Mouse (Mus musculus): ENCODE data around the gene Znhit6. TPM values are rescaled to one million over a fixed set of nuclear protein-coding genes. Genes with fewer than 3 reads are reported as not detected.
A peak's percentile ranks its signal among the peaks of the same experiment; 100 is the strongest.

Znhit6 gene
- polyA plus RNA-seq, 1 experiment from 2014 or later, result 35.3 TPM

DNA sequence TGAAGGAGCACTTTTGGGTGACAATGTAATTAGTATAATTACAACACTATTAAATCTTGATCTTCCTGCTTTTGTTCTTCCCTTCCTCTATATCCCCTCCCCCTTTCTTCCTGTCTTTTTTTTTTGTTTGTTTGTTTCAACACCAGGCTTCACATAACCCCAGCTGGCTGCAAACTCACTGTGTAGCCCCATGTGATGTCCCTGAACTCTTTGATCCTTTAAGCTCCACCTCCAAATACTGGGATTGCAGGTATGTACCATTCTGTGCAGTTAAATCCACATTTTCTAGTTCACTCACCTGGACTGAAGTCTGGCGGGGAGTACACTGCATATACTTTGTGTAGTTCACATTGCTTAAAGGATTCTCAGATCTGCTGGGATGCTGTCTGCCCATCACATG is 50.1 kb downstream of the Znhit6 start:
- no peak for ATAC-seq (ENCODE audit: insufficient number of reproducible peaks, low FRiP score, low TSS enrichment, low read depth)
- 92% methylated on average over 1 of the region's 1 CpGs for WGBS

DNA sequence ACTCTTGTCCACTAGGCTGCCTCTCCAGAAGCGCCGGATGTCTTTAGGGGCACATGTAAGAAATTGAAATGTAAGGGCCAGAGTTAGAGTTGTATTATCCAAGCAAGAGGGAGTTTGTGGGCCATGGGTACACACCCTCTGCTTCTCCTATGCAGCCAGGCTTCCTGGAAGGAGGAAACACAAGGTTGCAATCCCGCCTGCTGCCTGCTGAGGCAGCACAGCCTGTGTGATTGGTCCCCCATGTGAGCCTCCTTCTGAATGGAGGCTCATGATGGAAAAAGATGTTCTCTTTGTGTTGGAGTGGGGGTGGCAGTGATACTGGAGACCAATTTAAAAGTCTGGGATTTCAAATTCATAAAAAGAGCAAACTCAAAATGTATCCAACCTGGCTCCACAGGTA is 51.8 kb downstream of the Znhit6 start:
- 80% methylated on average over 3 of the region's 3 CpGs for WGBS
- no peak overlapping the region for H3K27ac ChIP-seq (replicated peaks)

More for the DNA sequence above, 50.1 kb downstream of the Znhit6 start:
- Histone ChIP-seq H3K9me3 (replicated peaks) (no peaks in the 10 kb centered on the region), H3K4me2 (replicated peaks) (no peak overlapping the region), H3K27me3 (no peaks in the 10 kb centered on the region), H3K4me1 (peaks cover 11% of the 10 kb centered on the region), H3K27ac (replicated peaks) (no peak overlapping the region), H3K4me3 (replicated peaks) (no peak overlapping the region), H3K9ac (no peak overlapping the region), H3K36me3 (no peaks in the 10 kb centered on the region)

DNA sequence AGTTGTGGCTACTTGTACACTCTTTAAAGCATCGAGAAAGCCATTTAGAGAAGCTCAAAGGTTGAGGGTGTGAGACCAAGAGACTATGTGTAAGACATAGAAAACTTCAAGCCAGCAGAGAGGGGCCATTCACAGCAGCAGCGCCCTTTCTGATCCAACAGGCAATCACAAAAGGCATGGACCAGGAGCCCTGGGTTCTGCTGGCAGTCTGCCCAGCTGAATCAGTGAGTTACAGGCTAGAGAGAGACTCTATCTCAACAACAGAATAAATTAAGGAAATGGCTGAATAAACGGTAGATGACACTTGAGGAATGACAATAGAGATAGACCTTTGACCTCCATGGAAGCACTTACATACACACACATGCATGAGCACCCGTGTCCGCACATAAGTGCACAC is 52.6 kb downstream of the Znhit6 start:
- Histone ChIP-seq H3K27ac (replicated peaks) (no peak overlapping the region), H3K27me3 (no peaks in the 10 kb centered on the region), H3K9ac (no peak overlapping the region), H3K4me3 (replicated peaks) (no peak overlapping the region), H3K4me1 (peaks cover 20% of the 10 kb centered on the region), H3K36me3 (no peaks in the 10 kb centered on the region), H3K4me2 (replicated peaks) (no peak overlapping the region), H3K9me3 (replicated peaks) (no peaks in the 10 kb centered on the region)
- WGBS, result 80% methylated on average over 5 of the region's 5 CpGs
- no peak for ATAC-seq (ENCODE audit: insufficient number of reproducible peaks, low FRiP score, low TSS enrichment, low read depth)

More for the DNA sequence above, 51.8 kb downstream of the Znhit6 start:
- peaks cover 14% of the 10 kb centered on the region for H3K4me1 ChIP-seq
- no peak for ATAC-seq (ENCODE audit: insufficient number of reproducible peaks, low FRiP score, low TSS enrichment, low read depth)
- no peak overlapping the region for H3K4me3 ChIP-seq (replicated peaks)
- H3K36me3 ChIP-seq, result no peaks in the 10 kb centered on the region
- H3K27me3 ChIP-seq, result no peaks in the 10 kb centered on the region
- H3K9ac ChIP-seq, result no peak overlapping the region
- no peaks in the 10 kb centered on the region for H3K9me3 ChIP-seq (replicated peaks)
- no peak overlapping the region for H3K4me2 ChIP-seq (replicated peaks)

DNA sequence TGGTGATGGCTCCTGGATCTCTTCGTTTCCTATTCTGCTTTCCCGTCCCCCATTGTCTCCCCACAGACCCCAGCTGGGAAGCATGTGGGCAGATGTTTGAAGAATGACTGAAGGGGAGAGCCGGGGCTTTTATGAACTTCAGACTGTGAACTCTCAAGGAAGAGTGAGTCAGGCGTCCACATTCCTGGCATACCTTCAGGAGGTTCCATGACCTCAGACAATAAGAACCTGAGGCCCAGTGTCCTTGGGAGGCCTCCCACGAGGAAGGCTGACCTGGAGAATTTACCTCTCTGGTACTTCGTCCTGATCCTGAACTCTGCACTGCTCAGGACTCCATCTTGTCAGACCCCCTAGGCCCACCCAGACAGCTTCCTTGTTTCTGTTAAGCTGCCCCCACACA is 56.9 kb downstream of the Znhit6 start:
- Histone ChIP-seq H3K27me3 (no peaks in the 10 kb centered on the region), H3K27ac (replicated peaks) (no peak overlapping the region), H3K36me3 (no peaks in the 10 kb centered on the region), H3K9me3 (replicated peaks) (no peaks in the 10 kb centered on the region), H3K4me1 (peaks cover 9% of the 10 kb centered on the region), H3K4me3 (replicated peaks) (no peak overlapping the region), H3K4me2 (replicated peaks) (no peak overlapping the region), H3K9ac (no peak overlapping the region)
- 0 out of 2 replicates have a peak, but pooled peaks have one; percentile 8 for ATAC-seq (ENCODE audit: insufficient number of reproducible peaks, low FRiP score, low TSS enrichment, low read depth)
- 23% methylated on average over 6 of the region's 6 CpGs for WGBS

DNA sequence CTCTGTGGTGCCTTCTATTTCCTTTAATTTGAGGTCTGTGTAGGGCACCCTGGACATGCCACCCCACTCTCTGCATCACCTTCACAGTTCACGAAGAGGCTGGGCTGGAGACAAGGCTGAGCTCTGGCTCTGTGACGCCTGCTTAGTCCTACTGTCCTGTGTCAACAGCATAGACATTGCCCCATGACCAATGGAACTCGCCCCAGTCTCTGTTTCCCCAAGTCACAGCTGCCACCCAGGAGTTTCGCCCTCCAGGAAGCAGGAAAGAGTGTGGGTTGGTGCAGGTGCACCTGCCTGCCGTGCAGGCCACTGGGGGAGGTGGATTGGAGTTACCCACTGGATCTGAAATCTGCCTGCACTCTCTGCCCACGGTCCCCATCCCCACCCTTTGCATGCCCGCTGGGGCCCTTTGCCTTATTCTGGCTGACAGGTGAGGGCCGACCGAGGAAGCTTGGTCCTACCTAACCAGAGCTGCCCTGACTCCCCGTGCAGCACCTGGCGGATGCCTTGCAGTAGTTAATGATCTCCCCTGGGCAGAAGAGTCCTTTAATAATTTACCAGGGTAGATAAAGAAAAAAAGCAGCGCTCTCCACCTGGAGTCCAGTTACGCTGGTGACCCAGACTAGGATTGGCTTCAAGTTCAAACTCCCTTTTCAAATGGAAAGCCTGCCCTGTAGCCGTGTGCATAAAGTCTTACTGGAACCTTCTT is 58.2 kb downstream of the Znhit6 start:
- H3K4me1 ChIP-seq, result peaks cover 9% of the 10 kb centered on the region
- no peak overlapping the region for H3K9ac ChIP-seq
- no peak overlapping the region for H3K4me3 ChIP-seq (replicated peaks)
- WGBS, result 75% methylated on average over 14 of the region's 14 CpGs
- ATAC-seq (ENCODE audit: insufficient number of reproducible peaks, low FRiP score, low TSS enrichment, low read depth), result no peak
- H3K4me2 ChIP-seq (replicated peaks), result no peak overlapping the region
- no peak overlapping the region for H3K27ac ChIP-seq (replicated peaks)
- no peaks in the 10 kb centered on the region for H3K36me3 ChIP-seq
- H3K27me3 ChIP-seq, result no peaks in the 10 kb centered on the region
- no peaks in the 10 kb centered on the region for H3K9me3 ChIP-seq (replicated peaks)

DNA sequence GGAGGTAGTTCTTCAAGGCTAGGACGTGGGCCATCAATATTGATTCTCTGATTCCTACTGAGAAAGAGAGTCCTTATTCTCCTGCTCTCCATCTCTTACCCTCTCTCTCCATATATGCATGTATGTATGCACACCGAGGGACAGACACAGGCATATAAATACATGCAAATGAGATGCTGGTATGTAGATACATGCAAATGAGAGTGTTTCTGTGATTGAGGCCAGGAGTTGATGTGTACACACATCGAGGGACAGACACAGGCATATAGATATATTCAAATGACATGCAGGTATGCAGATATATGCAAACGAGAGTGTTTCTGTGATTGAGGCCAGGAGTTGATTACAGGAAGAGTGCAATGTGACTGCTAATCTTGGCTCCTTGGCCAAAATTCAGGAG is 64.2 kb downstream of the Znhit6 start:
- H3K4me3 ChIP-seq (replicated peaks), result no peak overlapping the region
- no peak overlapping the region for H3K9ac ChIP-seq
- H3K27me3 ChIP-seq, result no peaks in the 10 kb centered on the region
- 77% methylated on average over 4 of the region's 4 CpGs for WGBS
- no peaks in the 10 kb centered on the region; the same call in 1 of the 2 replicates for H3K4me1 ChIP-seq
- H3K9me3 ChIP-seq (replicated peaks), result no peaks in the 10 kb centered on the region
- H3K27ac ChIP-seq (replicated peaks), result no peak overlapping the region
- no peak overlapping the region for H3K4me2 ChIP-seq (replicated peaks)
- no peak for ATAC-seq (ENCODE audit: insufficient number of reproducible peaks, low FRiP score, low TSS enrichment, low read depth)
- no peaks in the 10 kb centered on the region for H3K36me3 ChIP-seq

DNA sequence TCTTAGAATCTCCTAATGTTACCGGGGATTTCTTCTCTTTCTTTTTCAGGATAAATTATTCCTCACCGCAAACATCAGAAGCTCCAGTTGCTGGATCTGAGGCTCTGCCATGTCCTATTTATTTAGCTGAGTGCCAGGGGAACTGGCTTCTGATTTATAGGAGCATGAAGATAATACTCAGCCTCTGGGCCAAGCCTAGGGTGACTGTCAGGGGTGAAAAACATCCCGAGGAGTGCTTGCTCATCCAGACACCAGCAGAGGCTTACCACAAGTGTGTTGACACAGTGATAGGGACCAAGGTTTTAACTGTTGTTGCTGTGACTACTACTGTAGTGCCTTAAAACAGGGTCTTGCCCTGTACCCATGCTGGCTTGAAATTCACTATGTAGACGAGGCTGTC is 64.6 kb downstream of the Znhit6 start:
- no peak overlapping the region for H3K4me2 ChIP-seq (replicated peaks)
- no peaks in the 10 kb centered on the region for H3K36me3 ChIP-seq
- H3K27me3 ChIP-seq, result no peaks in the 10 kb centered on the region
- no peak overlapping the region for H3K27ac ChIP-seq (replicated peaks)
- WGBS, result 53% methylated on average over 4 of the region's 4 CpGs
- no peaks in the 10 kb centered on the region; the same call in 1 of the 2 replicates for H3K4me1 ChIP-seq
- H3K9ac ChIP-seq, result no peak overlapping the region
- no peaks in the 10 kb centered on the region for H3K9me3 ChIP-seq (replicated peaks)
- no peak for ATAC-seq (ENCODE audit: insufficient number of reproducible peaks, low FRiP score, low TSS enrichment, low read depth)
- H3K4me3 ChIP-seq (replicated peaks), result no peak overlapping the region

DNA sequence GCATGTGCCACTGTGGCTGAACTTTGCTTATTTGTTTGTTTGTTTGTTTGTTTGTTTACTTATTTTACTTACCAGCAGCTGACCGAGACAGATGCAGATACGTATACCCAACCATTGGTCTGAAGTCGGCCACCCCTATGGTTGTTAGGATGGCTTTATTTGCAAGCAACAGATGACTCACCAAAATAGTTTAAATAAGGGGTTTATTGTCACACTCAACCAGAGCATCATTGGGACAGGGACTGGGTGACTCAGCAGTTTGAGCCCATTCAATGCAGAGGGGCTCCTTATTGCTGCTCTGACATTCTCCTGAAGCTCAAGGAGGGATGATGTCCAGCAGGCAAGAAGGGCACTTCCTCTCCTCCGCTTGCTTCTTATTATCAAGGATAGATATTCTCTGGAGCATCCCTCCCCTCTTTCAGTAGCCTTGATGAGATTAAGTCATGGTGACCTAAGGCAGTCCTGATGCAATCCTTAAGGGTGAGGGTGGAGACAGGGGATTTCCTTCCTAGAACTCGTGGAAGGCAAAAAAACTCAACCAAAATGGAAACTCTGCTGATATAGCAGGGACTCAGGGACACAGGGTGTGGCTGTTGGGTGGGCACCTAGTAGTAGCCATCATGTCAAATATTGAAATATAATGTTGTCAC is 65.2 kb downstream of the Znhit6 start:
- Histone ChIP-seq H3K9me3 (replicated peaks) (no peaks in the 10 kb centered on the region), H3K9ac (no peak overlapping the region), H3K27ac (replicated peaks) (no peak overlapping the region), H3K36me3 (no peaks in the 10 kb centered on the region), H3K4me1 (no peaks in the 10 kb centered on the region; the same call in 1 of the 2 replicates), H3K27me3 (no peaks in the 10 kb centered on the region), H3K4me2 (replicated peaks) (no peak overlapping the region), H3K4me3 (replicated peaks) (no peak overlapping the region)
- WGBS, result 80% methylated on average over 5 of the region's 5 CpGs
- no peak for ATAC-seq (ENCODE audit: insufficient number of reproducible peaks, low FRiP score, low TSS enrichment, low read depth)

DNA sequence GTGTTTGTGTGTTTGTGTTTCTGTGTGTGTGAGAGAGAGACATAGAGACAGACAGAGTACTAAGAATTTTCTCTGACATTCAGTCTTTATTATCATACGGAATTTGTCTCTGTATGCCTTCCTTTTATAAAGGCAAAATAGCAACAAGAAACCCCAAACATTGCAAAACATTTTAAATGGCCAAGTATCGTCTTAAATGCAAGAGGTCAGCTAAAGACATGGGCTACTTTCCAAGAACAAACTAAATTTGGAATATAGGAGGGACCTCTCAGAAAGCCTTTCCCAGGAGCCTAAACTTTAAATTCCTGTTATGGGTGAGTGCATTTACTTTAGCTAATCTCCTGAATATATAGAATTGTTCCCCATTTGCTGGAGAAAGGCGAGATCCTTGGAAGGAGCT is 65.9 kb downstream of the Znhit6 start:
- Histone ChIP-seq H3K36me3 (no peaks in the 10 kb centered on the region), H3K4me3 (replicated peaks) (no peak overlapping the region), H3K9ac (no peak overlapping the region), H3K27ac (replicated peaks) (no peak overlapping the region), H3K4me1 (no peaks in the 10 kb centered on the region; the same call in 1 of the 2 replicates), H3K4me2 (replicated peaks) (no peak overlapping the region), H3K9me3 (replicated peaks) (no peaks in the 10 kb centered on the region), H3K27me3 (no peaks in the 10 kb centered on the region)
- WGBS, result 56% methylated on average over 3 of the region's 3 CpGs
- no peak for ATAC-seq (ENCODE audit: insufficient number of reproducible peaks, low FRiP score, low TSS enrichment, low read depth)

DNA sequence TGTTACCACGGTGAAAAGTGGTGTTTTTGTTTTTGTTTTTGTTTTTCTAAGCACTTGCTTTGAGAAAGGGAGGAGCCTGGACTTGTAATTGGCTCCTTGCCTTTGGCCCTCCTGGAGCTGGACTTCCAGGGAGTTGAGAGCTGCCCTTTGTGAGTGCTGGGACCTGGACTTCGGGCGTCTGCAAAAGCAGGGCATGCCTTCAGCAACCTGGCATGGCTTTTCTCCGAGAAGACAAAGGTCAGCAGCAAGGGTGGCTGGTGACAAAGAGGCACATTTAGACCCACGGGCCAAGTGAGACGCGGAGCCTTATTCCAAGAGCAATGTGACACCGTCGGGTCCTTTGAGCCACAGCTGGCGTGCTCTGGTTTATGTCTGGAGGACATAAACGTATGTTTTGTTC is 66.9 kb downstream of the Znhit6 start:
- no peak overlapping the region for H3K27ac ChIP-seq (replicated peaks)
- no peaks in the 10 kb centered on the region for H3K9me3 ChIP-seq (replicated peaks)
- peaks cover 6% of the 10 kb centered on the region; the same call in 1 of the 2 replicates for H3K36me3 ChIP-seq
- ATAC-seq (ENCODE audit: insufficient number of reproducible peaks, low FRiP score, low TSS enrichment, low read depth), result no peak
- peaks cover 7% of the 10 kb centered on the region for H3K4me1 ChIP-seq
- H3K4me3 ChIP-seq (replicated peaks), result no peak overlapping the region
- H3K27me3 ChIP-seq, result no peaks in the 10 kb centered on the region
- H3K4me2 ChIP-seq (replicated peaks), result no peak overlapping the region
- no peak overlapping the region for H3K9ac ChIP-seq
- 33% methylated on average over 11 of the region's 11 CpGs for WGBS

DNA sequence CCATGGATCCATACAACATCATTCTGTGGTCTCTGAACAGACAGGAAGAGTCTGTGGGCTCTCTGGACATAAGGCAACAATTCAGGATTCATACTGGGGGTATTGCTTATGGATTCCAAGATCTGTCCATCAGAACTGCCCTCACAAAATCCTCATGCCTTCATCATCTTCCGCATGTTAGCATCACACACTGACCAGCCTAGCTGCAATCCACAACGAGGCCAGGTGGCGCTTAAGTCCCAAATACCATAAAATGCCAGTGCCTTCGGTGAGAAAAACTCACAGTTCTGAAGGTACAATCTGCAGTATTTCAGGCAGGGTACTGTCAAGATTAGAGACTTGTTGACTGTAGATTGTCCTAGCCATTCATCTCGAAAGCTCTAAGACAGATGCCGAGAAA is 69.5 kb downstream of the Znhit6 start:
- no peak overlapping the region for H3K9ac ChIP-seq
- no peak overlapping the region for H3K27ac ChIP-seq (replicated peaks)
- no peak overlapping the region for H3K4me3 ChIP-seq (replicated peaks)
- WGBS, result 84% methylated on average over 6 of the region's 6 CpGs
- H3K4me1 ChIP-seq, result peaks cover 22% of the 10 kb centered on the region
- H3K4me2 ChIP-seq (replicated peaks), result no peak overlapping the region
- H3K36me3 ChIP-seq, result peaks cover 6% of the 10 kb centered on the region; the same call in 1 of the 2 replicates
- H3K9me3 ChIP-seq (replicated peaks), result no peaks in the 10 kb centered on the region
- no peak for ATAC-seq (ENCODE audit: insufficient number of reproducible peaks, low FRiP score, low TSS enrichment, low read depth)
- H3K27me3 ChIP-seq, result no peaks in the 10 kb centered on the region

Data from embryonic facial prominence, embryonic 15.5 days (tissue).